Mouse (Mus musculus) CH12F3 (cell line): ENCODE data around the gene Zfp563.

Experiments used
- in situ Hi-C: fragments of 300-500 bp; cut with MboI; formaldehyde crosslinking; loops from 2 replicates; pipeline ENCODE4 v1.14.3; 2020; ENCODE audit warnings: low sequenced_read_pairs

Zfp563 gene

DNA sequence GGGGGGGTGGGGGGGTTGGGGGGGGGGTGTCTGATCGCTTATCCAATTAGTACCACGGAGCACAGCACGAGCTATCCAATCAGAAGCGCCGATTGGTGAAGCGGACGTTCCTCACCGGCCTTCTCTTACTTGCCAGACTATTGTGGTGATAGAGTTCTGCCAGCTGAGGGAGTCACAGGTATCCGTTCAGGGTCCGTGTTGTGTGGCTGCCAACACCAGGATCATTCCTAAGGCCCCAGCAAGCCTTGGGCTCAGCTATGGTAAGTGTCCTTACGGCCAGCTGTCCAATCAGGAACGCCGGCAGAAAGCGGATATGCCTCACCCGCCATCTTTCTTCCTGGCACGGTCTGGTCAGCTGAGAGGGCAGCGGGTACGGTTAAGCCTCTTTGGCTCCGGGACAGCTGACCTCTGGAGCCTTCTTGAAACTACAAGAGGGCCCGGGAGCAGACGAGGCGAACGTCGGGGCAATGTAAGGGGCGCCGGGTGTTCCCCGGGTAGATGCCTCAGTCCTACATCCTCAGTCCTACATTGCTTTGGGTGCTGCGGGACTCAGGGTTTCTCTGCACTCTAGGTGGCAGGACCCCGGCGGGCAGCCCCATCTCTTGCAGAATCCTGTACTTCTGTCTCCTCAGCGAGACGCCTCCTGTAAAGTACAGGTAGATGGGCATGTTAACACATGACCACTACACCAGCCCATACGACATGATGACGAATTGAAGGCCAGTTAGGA is at the start of gene Zfp563:
TSS of gene Zfp563 (plus strand) at position 91 of the 730 bp plus-strand sequence.
- in situ Hi-C loops, result no loop called here

DNA sequence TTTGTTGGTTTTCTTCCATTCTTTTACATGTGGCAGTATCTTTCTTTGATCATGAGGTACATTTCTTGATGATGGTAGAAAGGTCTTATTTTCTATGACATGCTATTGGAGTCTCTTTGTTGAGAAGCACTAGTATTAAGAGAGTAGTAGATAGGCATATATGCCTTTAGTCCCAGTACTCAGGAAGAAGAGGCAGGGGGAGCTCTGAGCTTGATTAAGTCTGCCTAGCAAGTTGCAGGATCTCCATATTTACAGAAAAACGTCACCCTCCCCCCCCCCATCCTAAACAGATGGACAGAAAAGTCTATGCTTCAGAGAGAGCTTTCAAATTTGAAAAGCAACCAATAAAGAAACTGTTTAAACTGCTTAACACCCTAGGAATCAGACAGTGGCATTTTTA is 30.3 kb upstream of the Zfp563 start:
- in situ Hi-C loops, result no loop called here

DNA sequence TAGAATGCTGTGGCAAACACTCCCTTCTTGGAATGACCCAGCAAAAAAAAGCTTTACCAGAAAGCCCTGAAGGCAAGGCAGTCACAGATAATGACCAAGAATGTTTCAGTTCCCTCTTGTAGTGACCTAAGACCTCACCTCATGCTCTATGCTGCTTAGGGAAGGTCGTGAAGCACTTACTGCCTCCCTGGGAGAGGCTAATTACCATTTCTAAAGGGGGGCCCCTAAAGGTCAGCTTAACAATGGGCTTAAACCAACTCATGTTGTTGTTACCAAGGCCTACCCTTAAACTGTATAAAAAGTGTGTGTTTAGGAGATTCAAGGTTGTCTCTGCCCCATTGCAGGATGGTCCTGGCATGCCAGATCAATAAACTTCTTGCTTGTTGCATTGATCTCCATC is 26.1 kb upstream of the Zfp563 start:
- in situ Hi-C loops, result no loop called here

DNA sequence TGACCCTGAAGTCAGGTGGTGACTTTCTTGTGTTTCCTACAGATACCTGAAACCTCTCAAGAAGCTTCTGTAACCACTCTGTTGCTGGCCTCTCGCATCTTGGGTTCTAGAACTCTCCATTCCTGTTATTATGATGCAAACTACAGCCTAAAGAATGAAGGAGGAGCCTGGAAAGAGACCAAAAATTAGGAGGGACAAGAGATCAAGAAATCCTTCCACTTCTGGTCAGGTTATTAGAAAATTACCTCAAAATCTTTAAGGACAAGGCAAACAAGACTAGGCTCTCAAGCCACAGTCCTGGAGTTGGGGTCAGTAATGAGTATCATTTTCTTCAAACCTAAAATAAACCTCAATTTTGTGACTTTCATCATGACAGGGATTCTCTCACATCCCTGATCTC is 21.2 kb upstream of the Zfp563 start, which contains the start of gene 4921501E09Rik:
TSS of gene 4921501E09Rik (minus strand) at position 101 of the 400 bp plus-strand sequence.
- in situ Hi-C loops, result no loop called here

DNA sequence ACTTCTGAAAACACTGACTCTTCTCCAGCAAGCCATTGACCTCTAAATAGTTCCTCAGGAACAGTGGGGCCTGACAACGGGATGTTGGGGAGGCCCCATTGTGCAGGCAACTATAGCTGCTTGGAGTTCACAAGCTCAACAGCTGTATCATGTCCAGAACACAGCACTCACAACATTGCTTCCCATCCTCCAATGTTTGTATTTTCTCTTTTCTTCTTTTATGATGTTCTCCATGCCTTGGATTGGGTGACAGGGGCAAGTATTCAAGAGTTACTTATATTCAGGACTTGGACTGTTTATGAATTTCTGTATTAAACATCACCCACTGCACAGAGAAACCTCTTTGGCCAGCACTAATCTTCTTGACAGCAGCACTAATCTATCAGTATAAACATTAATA is 2.5 kb downstream of the Zfp563 start:
- in situ Hi-C loops, result no loop called here

DNA sequence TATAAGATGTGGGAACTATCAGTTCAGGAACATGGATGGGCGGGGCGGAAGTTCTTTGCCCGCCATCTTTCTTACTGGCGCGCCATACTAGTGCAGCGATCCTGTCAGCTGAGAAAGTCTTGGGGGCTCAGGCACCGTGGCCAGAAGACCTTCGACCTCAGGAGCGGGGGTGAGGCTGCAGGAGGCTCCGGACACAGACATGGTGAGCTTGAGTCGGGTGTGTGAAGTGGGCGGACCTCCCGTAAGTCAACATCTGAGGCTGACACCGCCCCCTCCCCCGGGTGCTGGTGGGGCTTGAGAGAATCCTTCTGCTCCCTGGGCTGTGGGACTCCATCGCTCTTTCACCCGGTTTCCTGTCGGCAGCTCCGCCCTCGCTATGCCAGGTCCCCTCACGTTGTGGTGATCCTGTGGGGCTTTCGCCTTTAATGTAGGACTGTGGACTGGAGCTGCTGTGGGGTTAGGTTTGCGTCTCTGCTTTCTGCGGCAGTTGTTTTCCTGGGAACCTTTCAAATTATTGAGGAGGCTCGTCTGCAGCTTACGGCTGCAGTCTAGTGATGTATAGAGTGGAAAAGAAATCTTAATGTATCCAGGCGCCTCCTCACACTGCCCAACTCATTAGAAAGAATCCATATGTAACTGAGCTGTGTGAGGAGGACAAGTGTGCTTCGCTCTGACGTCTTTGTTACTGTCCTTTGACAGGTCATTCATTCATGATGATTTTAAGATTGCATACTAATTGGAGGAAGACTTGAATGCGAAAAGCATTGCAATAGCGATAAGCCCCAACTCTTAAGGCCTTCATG is 3.5 kb downstream of the Zfp563 start:
- in situ Hi-C loops, result no loop called here

DNA sequence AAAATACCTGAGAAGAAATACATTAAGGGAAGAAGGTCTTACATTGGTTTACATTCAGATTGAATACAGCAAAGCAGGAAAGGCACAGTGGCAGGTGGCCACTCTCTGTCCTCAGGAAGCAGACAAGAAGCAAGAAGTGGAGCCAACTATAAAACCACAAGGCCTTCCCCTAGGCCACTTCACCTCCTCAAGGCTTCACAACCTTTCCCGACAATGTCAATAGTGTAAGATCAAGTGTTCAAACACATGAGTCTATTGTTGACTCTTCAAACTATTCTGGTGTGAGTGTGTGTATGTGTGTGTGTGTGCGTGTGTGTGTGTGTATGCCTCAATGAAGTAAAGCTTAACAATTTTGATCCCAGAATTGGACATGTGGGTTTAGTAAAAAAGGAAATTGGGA is 8.3 kb downstream of the Zfp563 start:
- in situ Hi-C loops, result no loop called here

DNA sequence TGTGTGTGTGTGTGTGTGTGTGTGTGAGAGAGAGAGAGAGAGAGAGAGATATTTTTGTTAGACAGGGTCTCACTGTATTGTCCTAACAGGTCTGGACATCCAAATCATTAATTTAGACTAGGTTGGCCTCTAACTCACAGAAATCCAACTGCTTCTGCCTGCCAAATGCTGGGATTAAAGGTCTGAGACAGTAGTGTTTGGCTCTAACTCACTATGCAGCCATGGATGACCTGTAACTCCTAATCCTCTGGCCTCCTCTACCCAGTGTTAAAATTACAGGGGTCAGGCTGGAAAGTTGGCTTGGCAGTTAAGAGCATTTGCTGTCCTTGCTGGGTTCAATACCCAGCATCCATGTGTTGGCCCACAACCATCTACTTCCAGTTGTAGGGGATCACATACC is 35.4 kb downstream of the Zfp563 start:
- in situ Hi-C loops, result no loop called here

DNA sequence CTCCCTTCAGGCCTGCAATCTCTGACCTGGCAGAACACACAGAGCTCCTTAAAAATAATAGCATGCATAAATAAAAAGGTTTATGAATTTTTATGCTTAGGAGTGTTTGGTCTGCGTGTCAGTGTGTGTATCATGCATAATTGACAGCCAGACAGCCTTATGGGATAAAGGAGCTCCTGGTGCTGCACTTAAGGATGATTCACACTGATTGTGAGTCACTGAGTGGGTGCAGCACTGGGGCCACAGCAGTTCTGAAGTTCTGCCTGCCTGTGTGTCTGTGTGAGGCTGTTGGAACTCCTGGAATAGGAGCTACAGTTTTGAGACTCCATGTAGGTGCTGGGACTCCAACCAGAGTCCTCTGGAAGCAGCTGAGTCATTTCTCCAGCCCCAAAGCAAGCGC is 37.1 kb downstream of the Zfp563 start:
- in situ Hi-C loops, result no loop called here

DNA sequence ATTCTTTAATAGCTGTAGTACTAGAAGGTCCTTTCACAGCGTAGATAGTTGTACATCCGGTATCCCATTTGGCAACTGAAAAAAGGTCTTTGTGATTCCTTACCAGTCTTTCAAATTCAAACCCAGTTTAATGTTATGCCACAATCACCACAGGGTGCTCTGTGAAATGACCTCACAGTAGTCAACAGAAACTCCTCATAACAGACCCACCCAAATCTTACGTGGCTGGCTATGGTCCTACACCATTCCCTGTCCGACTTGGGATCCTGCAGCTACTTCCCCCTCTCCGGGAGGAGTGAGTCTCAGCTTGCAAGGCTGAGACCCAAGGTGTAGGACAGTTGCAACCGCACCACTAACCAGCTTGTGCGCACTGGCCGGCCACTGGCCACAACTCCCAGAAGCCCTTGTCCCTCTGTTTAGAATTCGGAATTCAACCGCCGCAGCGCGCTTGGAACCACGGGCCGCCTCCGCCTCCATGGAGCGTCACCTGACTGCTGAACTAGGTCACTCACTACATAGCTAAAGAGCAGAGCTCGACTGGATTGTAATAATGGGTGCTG is 50.2 kb downstream of the Zfp563 start, which contains the start of gene Morc2b:
TSS of gene Morc2b (minus strand) at position 423 of the 560 bp plus-strand sequence.
- in situ Hi-C loops, result no loop called here
